Mouse (Mus musculus) kidney, adult 2 months (tissue): Measurements from ENCODE around the gene Dnajb2.

ENCODE experiments used
- CTCF ChIP-seq: fragments of 200-500 bp; conservative IDR thresholded peaks from 2 replicates; pipeline ENCODE4 v1.5.1; 2011; ENCODE audit warnings: low read depth, mild to moderate bottlenecking, control low read depth, low read length, moderate library complexity, mixed read lengths; ENCODE audit not compliant: insufficient read depth, insufficient read length
- POLR2A ChIP-seq: fragments of 200-500 bp; IDR thresholded peaks from one replicate; pipeline ENCODE4 v1.6.1; 2011; ENCODE audit warnings: low read depth, low read length, control low read depth

GRCm38 (mm10) chr1:75252308-75252707 is 16.1 kb downstream of the Dnajb2 start:
- TF ChIP-seq CTCF = no peak
- TF ChIP-seq POLR2A = no peak
